Mouse (Mus musculus) spleen, adult 2 months (tissue): ENCODE measurements around the gene Ankrd13a. TPM values are rescaled to one million over a fixed set of nuclear protein-coding genes. Genes with fewer than 3 reads are reported as not detected.

Experiments used
- DNase-seq, 2 experiments: peaks; one replicate each; pipeline versions ENCODE4 v3.0.0 to v3.0.0-alpha.2; 2012 to 2021; ENCODE audit warnings: low spot score in 2 of 2, low read depth in 1 of 2
- H3K27ac ChIP-seq: fragments of 200-500 bp; 2 replicates; pipeline ENCODE4 v1.5.1; 2012; ENCODE audit warnings: low read length, inconsistent platforms; ENCODE audit not compliant: insufficient read depth
- H3K27me3 ChIP-seq: fragments of 200-500 bp; 2 replicates; pipeline ENCODE4 v1.6.1; 2012; ENCODE audit warnings: mild to moderate bottlenecking, moderate library complexity, low read length, inconsistent platforms; ENCODE audit not compliant: control insufficient read depth, insufficient read depth
- H3K36me3 ChIP-seq: fragments of 200-500 bp; 2 replicates; pipeline ENCODE4 v1.6.1; 2012; ENCODE audit warnings: mild to moderate bottlenecking, low read length, inconsistent platforms; ENCODE audit not compliant: control insufficient read depth, insufficient read depth
- H3K4me1 ChIP-seq: fragments of 200-500 bp; 2 replicates; pipeline ENCODE4 v1.6.1; 2011; ENCODE audit warnings: inconsistent platforms; ENCODE audit not compliant: control insufficient read depth, insufficient read depth, insufficient read length
- H3K4me3 ChIP-seq: fragments of 200-500 bp; 2 replicates; pipeline ENCODE4 v1.5.1; 2011; ENCODE audit warnings: mild to moderate bottlenecking, inconsistent platforms; ENCODE audit not compliant: insufficient read depth, insufficient read length; ENCODE audit errors: extremely low read depth
- CTCF ChIP-seq: fragments of 200-500 bp; IDR thresholded peaks from 2 replicates; pipeline ENCODE4 v1.5.1; 2011; ENCODE audit warnings: mild to moderate bottlenecking, inconsistent platforms; ENCODE audit not compliant: insufficient read depth, insufficient read length, insufficient replicate concordance; ENCODE audit errors: extremely low read depth
- POLR2A ChIP-seq: fragments of 200-500 bp; IDR thresholded peaks from 2 replicates; pipeline ENCODE4 v1.6.1; 2011; ENCODE audit warnings: low read depth, low read length, inconsistent platforms
- WGBS: fragments of 180-500 bp; shearing (Covaris S2); methylation state at CpG from one replicate; pipeline ENCODE4 v1.1.7; 2018; 5-methylcytosine and 5-hydroxymethylcytosine counted together
- polyA plus RNA-seq: library from polyadenylated mRNA; depleted of rRNA; stranded (reverse); fragments of >200 nt; gene quantifications from 2 replicates; pipeline ENCODE4 v1.2.3, GENCODE M21; 2012

Gene Ankrd13a
- polyA plus RNA-seq, 1 experiment: 69.3 TPM

GRCm38 (mm10) chr5:114773211-114773710 is 1.2 kb upstream of the Ankrd13a start:
- under 1% methylated on average over 50 of the region's 52 CpGs for WGBS
- H3K4me1 ChIP-seq: peaks cover 24% of the 10 kb centered on the region; the same call in 1 of the 2 replicates

GRCm38 (mm10) chr5:114773780-114774179 is 697 bp upstream of the Ankrd13a start:
- under 1% methylated on average over 11 of the region's 11 CpGs for WGBS
- Histone ChIP-seq H3K27ac (peak overlapping the region; percentile 98), H3K4me3 (peak overlapping the region; percentile 91), H3K4me1 (peaks cover 25% of the 10 kb centered on the region; the same call in 1 of the 2 replicates), H3K27me3 (no peaks in the 10 kb centered on the region), H3K36me3 (no peaks in the 10 kb centered on the region)
- no peak for TF ChIP-seq POLR2A
- TF ChIP-seq CTCF: no peak
- no peak for DNase-seq

More at GRCm38 (mm10) chr5:114773211-114773710, 1.2 kb upstream of the Ankrd13a start:
- H3K36me3 ChIP-seq: no peaks in the 10 kb centered on the region
- peak overlapping the region; percentile 98 for H3K27ac ChIP-seq
- DNase-seq: peak; percentile 96 to 98
- TF ChIP-seq POLR2A (peak; percentile 48), CTCF (no peak)
- no peaks in the 10 kb centered on the region for H3K27me3 ChIP-seq
- H3K4me3 ChIP-seq: peak overlapping the region; percentile 93

- Histone ChIP-seq H3K27ac (peak within 1 kb of the TSS; percentile 98), H3K4me1 (peaks cover 27% of the 10 kb centered on the region; the same call in 1 of the 2 replicates), H3K27me3 (no peaks in the 10 kb centered on the region), H3K36me3 (no peaks in the 10 kb centered on the region), H3K4me3 (peak within 1 kb of the TSS; percentile 91)
- TF ChIP-seq POLR2A: no peak
- no peak for TF ChIP-seq CTCF
- WGBS: under 1% methylated on average over 52 of the region's 63 CpGs
- DNase-seq: no peak
Measured at GRCm38 (mm10) chr5:114775056-114775979, 841 bp downstream of the Ankrd13a start, which contains the start of gene Git2. Gene Git2 (minus strand): TSS chr5:114775517.

- no peak for DNase-seq
- peaks cover 32% of the 10 kb centered on the region; the same call in 1 of the 2 replicates for H3K4me1 ChIP-seq
- peak overlapping the region; percentile 33; the same call in 1 of the 2 replicates for H3K4me3 ChIP-seq
- no peaks in the 10 kb centered on the region for H3K36me3 ChIP-seq
- TF ChIP-seq POLR2A: no peak
- no peak for TF ChIP-seq CTCF
- no peak overlapping the region for H3K27ac ChIP-seq
- no peaks in the 10 kb centered on the region for H3K27me3 ChIP-seq
- 39% methylated on average over 7 of the region's 7 CpGs for WGBS
Measured at GRCm38 (mm10) chr5:114776174-114776573, 1.7 kb downstream of the Ankrd13a start.

- Histone ChIP-seq H3K4me3 (no peak overlapping the region), H3K27ac (no peak overlapping the region), H3K36me3 (no peaks in the 10 kb centered on the region), H3K4me1 (peaks cover 58% of the 10 kb centered on the region), H3K27me3 (no peaks in the 10 kb centered on the region)
- DNase-seq: no peak
- WGBS: 48% methylated on average over 7 of the region's 7 CpGs
- TF ChIP-seq CTCF: no peak
Measured at GRCm38 (mm10) chr5:114779956-114780489, 5.5 kb downstream of the Ankrd13a start.

- no peak overlapping the region for H3K4me3 ChIP-seq
- TF ChIP-seq POLR2A (no peak), CTCF (no peak)
- H3K4me1 ChIP-seq: peaks cover 60% of the 10 kb centered on the region
- peak overlapping the region; percentile 11; the same call in 1 of the 2 replicates for H3K27ac ChIP-seq
- no peaks in the 10 kb centered on the region for H3K27me3 ChIP-seq
- no peaks in the 10 kb centered on the region for H3K36me3 ChIP-seq
- 34% methylated on average over 7 of the region's 7 CpGs for WGBS
- no peak for DNase-seq
Measured at GRCm38 (mm10) chr5:114780912-114781311, 6.4 kb downstream of the Ankrd13a start.
